Mouse (Mus musculus): ENCODE measurements around the gene Mtmr6. TPM values are rescaled to one million over a fixed set of nuclear protein-coding genes. Genes with fewer than 3 reads are reported as not detected.

Mtmr6 gene
- 10 to 100 TPM; 34.4 to 46.3 TPM for total RNA-seq (2023)

GRCm38 (mm10) chr14:60264990-60265876, at the start of gene Mtmr6:
Gene Mtmr6, plus strand, starts transcription at chr14:60265228.

GRCm38 (mm10) chr14:60251281-60252003, 13.6 kb upstream of the Mtmr6 start, which contains the start of the genes Nupl1 and Gm49336:
Gene Nupl1, minus strand, starts transcription at chr14:60251431.
Gene Gm49336, minus strand, starts transcription at chr14:60251507.

Other genes starting within 250 kb of the Mtmr6 start
- not detected for gene Atp8a2, start 68.0 kb upstream of the Mtmr6 start, total RNA-seq (2023)
- not detected for gene Nupl1, start 13.8 kb upstream of the Mtmr6 start, total RNA-seq (2023)
- gene Gm49336, start 13.7 kb upstream of the Mtmr6 start, total RNA-seq (2023), result 10 to 100 TPM; 69.3 to 72.1 TPM
- gene Amer2, start 108.0 kb downstream of the Mtmr6 start, total RNA-seq (2023), result not detected

All from B cell, adult 67 days (primary cell).